Mouse (Mus musculus): ENCODE data around the gene OR5BS1P. TPM values are rescaled to one million over a fixed set of nuclear protein-coding genes. Genes with fewer than 3 reads are reported as not detected.

OR5BS1P gene
- total RNA-seq, 1 experiment: not detected

DNA sequence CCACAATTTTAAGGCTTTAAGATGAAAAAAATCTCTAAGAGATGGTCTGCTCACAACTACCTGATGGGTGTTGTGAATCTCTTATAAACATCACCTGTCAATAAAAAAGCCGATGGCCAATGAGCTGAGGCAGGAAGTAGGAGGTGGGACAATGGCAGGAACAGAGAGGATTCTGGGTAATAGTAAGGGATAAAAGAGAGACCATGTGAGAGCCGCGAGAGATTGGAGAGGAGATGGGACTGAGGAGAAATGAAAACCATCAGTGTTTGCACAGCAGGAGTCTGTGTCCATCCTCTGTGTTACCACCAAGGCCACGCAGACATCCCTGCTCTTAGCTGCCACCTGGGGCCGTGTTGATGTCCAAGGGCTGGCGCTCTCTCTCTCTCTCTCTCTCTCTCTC lies 37.6 kb downstream of the OR5BS1P start:
- H3K27ac ChIP-seq (ENCODE audit: insufficient read depth, low read depth, low read length, poor library complexity, severe bottlenecking): no peak overlapping the region
- DNase-seq (ENCODE audit: low read depth, low spot score): no peak
- peaks cover 0 to 8% of the 10 kb centered on the region in 2 experiments; a peak in 1 of 4 replicates for H3K4me1 ChIP-seq (ENCODE audit: control insufficient read depth in 2 of 2, insufficient read depth in 2 of 2, low read length in 2 of 2, poor library complexity in 1 of 2)
- H3K9me3 ChIP-seq (ENCODE audit: control insufficient read depth, insufficient read depth, low read depth, low read length): no peaks in the 10 kb centered on the region
- H3K9ac ChIP-seq (ENCODE audit: insufficient read depth, low read depth, low read length, poor library complexity, severe bottlenecking): peak overlapping the region; percentile 76
- no peaks in the 10 kb centered on the region for H3K36me3 ChIP-seq (ENCODE audit: control insufficient read depth, insufficient read depth, low read length, poor library complexity, severe bottlenecking)
- TF ChIP-seq ZC3H11A (IDR thresholded peaks at IDR 0.05; ENCODE audit: borderline replicate concordance, low read depth, low read length) (no peak), CHD2 (IDR thresholded peaks at IDR 0.05; ENCODE audit: low read depth, low read length) (no peak), ZNF384 (IDR thresholded peaks at IDR 0.05; ENCODE audit: low read depth, low read length) (no peak), MAFK (IDR thresholded peaks at IDR 0.05; ENCODE audit: insufficient read depth, low read depth, low read length) (no peak), HCFC1 (IDR thresholded peaks at IDR 0.05; ENCODE audit: borderline replicate concordance, insufficient read depth, low read length) (no peak)
- in situ Hi-C loops (cut with MboI; ENCODE audit: low sequenced_read_pairs in 2 of 2, unreplicated experiment in 2 of 2): no loop called here
- peak overlapping the region; percentile 25 to 29; a peak in 3 of 4 replicates for H3K4me3 ChIP-seq (ENCODE audit: insufficient read depth in 1 of 2, low read depth in 1 of 2, low read length in 2 of 2, poor library complexity in 1 of 2, severe bottlenecking in 1 of 2)

DNA sequence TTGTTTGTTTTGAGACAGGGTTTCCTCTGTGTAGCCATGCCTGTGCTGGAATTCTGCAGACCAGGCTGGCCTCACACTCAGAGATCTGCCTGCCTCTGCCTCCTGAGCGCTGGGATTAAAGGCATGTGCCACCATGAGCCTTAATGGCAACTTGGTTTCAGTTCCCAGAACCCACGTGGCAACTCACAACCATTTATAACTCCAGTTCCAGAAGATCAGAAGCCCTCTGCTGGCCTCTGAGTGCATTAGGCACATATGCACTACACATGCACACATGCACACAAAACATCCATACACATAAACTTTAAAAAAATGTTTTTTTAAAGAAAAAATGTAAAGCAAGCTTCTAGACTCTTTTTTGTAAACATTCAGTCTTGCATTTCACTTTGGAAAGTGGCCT lies 39.7 kb downstream of the OR5BS1P start:
- Histone ChIP-seq H3K36me3 (ENCODE audit: control insufficient read depth, insufficient read depth, low read length, poor library complexity, severe bottlenecking) (no peaks in the 10 kb centered on the region), H3K9me3 (ENCODE audit: control insufficient read depth, insufficient read depth, low read depth, low read length) (no peaks in the 10 kb centered on the region), H3K27ac (ENCODE audit: insufficient read depth, low read depth, low read length, poor library complexity, severe bottlenecking) (no peak overlapping the region), H3K4me3 (ENCODE audit: insufficient read depth in 1 of 2, low read depth in 1 of 2, low read length in 2 of 2, poor library complexity in 1 of 2, severe bottlenecking in 1 of 2) (no peak overlapping the region), H3K4me1 (ENCODE audit: control insufficient read depth in 2 of 2, insufficient read depth in 2 of 2, low read length in 2 of 2, poor library complexity in 1 of 2) (peaks cover 0 to 8% of the 10 kb centered on the region in 2 experiments; a peak in 1 of 4 replicates), H3K9ac (ENCODE audit: insufficient read depth, low read depth, low read length, poor library complexity, severe bottlenecking) (no peak overlapping the region)
- TF ChIP-seq CHD2 (IDR thresholded peaks at IDR 0.05; ENCODE audit: low read depth, low read length) (no peak), ZC3H11A (IDR thresholded peaks at IDR 0.05; ENCODE audit: borderline replicate concordance, low read depth, low read length) (no peak), ZNF384 (IDR thresholded peaks at IDR 0.05; ENCODE audit: low read depth, low read length) (no peak), MAFK (IDR thresholded peaks at IDR 0.05; ENCODE audit: insufficient read depth, low read depth, low read length) (no peak), HCFC1 (IDR thresholded peaks at IDR 0.05; ENCODE audit: borderline replicate concordance, insufficient read depth, low read length) (no peak)
- in situ Hi-C loops (cut with MboI; ENCODE audit: low sequenced_read_pairs in 2 of 2, unreplicated experiment in 2 of 2): no loop called here
- no peak for DNase-seq (ENCODE audit: low read depth, low spot score)

DNA sequence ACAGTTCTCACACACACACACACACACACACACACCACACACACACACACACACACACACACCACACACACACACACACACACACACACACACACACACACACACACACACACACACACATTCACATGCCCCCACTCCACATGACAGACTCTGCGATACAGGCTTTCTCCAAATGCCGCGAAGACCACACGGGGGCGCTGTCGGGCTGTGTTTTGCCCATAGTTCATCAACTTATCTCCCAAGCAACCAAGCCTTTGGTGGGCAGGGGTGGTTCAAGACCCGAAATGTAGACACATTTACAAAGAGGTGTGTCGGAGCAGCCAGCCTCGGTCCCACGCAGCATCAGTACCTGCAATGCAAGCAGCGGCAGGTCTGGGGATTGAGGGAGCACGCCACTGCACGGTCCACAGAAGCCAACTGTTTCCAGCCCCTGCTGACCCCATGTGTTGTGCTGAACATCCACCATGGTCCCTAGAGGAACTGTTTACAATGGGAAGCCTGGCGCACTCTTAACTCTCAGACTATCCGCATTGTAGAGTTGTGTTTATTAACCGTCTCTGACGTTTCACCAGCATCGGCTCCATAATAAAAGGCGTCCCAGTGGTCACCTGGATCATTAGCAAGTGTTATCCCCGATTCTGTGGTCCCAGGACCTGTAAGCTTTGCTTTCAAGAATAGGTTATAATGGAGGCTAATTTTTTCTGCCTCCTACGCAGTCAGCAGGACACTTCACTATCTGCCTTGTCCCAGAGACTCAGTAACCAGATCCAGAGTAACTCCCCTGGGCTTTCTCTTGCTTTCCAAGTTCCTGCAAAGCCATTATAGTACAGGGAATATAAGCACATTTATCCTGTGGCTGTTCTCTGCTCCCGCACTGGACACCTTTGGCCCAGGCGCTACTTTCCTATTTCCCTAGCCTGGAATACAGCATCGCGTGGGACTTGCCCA lies 41.0 kb downstream of the OR5BS1P start:
- peak overlapping the region; percentile 64; the same call in 1 of the 2 replicates for H3K9ac ChIP-seq (ENCODE audit: insufficient read depth, low read depth, low read length, poor library complexity, severe bottlenecking)
- H3K36me3 ChIP-seq (ENCODE audit: control insufficient read depth, insufficient read depth, low read length, poor library complexity, severe bottlenecking): no peaks in the 10 kb centered on the region
- H3K27ac ChIP-seq (ENCODE audit: insufficient read depth, low read depth, low read length, poor library complexity, severe bottlenecking): no peak overlapping the region
- peak overlapping the region; percentile 45 to 50 for H3K4me3 ChIP-seq (ENCODE audit: insufficient read depth in 1 of 2, low read depth in 1 of 2, low read length in 2 of 2, poor library complexity in 1 of 2, severe bottlenecking in 1 of 2)
- TF ChIP-seq ZNF384 (IDR thresholded peaks at IDR 0.05; ENCODE audit: low read depth, low read length) (no peak), ZC3H11A (IDR thresholded peaks at IDR 0.05; ENCODE audit: borderline replicate concordance, low read depth, low read length) (peak; percentile 20; the same call in 1 of the 2 replicates)
- H3K4me1 ChIP-seq (ENCODE audit: control insufficient read depth in 2 of 2, insufficient read depth in 2 of 2, low read length in 2 of 2, poor library complexity in 1 of 2): peaks cover 0 to 8% of the 10 kb centered on the region in 2 experiments; a peak in 1 of 4 replicates
- DNase-seq (ENCODE audit: low read depth, low spot score): peak; percentile 86
- in situ Hi-C loops (cut with MboI; ENCODE audit: low sequenced_read_pairs in 2 of 2, unreplicated experiment in 2 of 2): no loop called here
- H3K9me3 ChIP-seq (ENCODE audit: control insufficient read depth, insufficient read depth, low read depth, low read length): no peaks in the 10 kb centered on the region

DNA sequence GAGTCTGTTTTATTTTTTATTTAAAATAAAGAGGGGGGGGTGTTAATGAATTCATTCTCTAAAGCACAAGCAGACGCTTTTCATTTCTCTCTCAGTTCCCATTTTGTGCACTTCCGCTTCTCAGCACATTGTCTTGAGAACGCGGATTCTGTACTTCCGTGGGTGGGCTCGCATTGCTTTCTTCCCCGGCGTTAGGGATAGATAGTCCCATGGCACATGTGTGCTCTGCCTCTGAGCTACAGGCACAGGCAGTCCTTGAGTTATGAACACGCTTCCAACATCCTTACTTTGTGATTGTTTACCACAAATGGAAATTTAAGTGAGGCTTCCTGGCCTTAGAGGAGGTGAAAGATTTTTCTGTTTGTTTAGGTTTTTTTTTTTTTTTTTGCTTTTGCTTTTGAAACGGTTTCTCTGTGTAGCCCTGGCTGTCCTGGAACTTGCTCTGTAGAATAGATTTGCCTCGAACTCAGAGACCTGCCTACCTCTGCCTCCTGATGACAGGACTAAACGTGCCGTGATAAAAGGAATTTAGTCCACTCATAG lies 41.8 kb downstream of the OR5BS1P start:
- Histone ChIP-seq H3K9ac (ENCODE audit: insufficient read depth, low read depth, low read length, poor library complexity, severe bottlenecking) (no peak overlapping the region), H3K4me3 (ENCODE audit: insufficient read depth in 1 of 2, low read depth in 1 of 2, low read length in 2 of 2, poor library complexity in 1 of 2, severe bottlenecking in 1 of 2) (no peak overlapping the region), H3K9me3 (ENCODE audit: control insufficient read depth, insufficient read depth, low read depth, low read length) (no peaks in the 10 kb centered on the region), H3K27ac (ENCODE audit: insufficient read depth, low read depth, low read length, poor library complexity, severe bottlenecking) (no peak overlapping the region), H3K36me3 (ENCODE audit: control insufficient read depth, insufficient read depth, low read length, poor library complexity, severe bottlenecking) (no peaks in the 10 kb centered on the region), H3K4me1 (ENCODE audit: control insufficient read depth in 2 of 2, insufficient read depth in 2 of 2, low read length in 2 of 2, poor library complexity in 1 of 2) (peaks cover 0 to 8% of the 10 kb centered on the region in 2 experiments; a peak in 2 of 4 replicates)
- no peak for TF ChIP-seq CHD2 (IDR thresholded peaks at IDR 0.05; ENCODE audit: low read depth, low read length)
- no peak for TF ChIP-seq ZC3H11A (IDR thresholded peaks at IDR 0.05; ENCODE audit: borderline replicate concordance, low read depth, low read length)
- TF ChIP-seq MAFK (IDR thresholded peaks at IDR 0.05; ENCODE audit: insufficient read depth, low read depth, low read length): no peak
- TF ChIP-seq ZNF384 (IDR thresholded peaks at IDR 0.05; ENCODE audit: low read depth, low read length): no peak
- TF ChIP-seq HCFC1 (IDR thresholded peaks at IDR 0.05; ENCODE audit: borderline replicate concordance, insufficient read depth, low read length): no peak
- in situ Hi-C loops (cut with MboI; ENCODE audit: low sequenced_read_pairs in 2 of 2, unreplicated experiment in 2 of 2): no loop called here
- DNase-seq (ENCODE audit: low read depth, low spot score): no peak

All from ES-E14 (cell line).